Mouse (Mus musculus): ENCODE measurements around the gene Gemin7.

Gemin7 gene

DNA sequence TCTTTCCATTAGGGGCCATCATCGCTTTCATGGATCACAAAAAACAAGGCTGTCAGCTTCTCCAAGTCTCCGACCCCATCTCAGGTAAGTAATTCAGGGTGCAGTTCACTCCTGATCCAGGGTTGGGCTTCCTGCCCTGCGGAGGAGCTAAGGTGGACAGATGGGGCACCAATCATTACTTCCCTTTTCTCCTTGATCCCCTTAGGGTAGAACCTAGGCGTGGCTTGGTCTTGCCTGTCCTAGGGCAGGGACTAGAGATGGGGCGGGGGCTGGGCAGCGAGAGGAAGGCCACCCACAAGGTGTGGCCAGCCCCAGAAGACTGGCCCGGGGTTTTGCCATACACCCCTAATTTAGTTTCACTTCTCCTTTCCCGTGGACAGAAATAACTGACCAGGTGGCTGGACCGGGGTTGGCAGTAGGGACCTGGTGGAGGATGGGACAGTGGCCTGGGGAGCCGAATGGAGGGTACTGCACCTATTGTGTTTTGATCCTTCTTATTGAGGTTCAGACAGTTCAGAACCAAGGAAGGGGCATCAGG, 551 bp upstream of the Gemin7 start:
- DNase-seq (ENCODE audit: low spot score): peak; percentile 30

DNA sequence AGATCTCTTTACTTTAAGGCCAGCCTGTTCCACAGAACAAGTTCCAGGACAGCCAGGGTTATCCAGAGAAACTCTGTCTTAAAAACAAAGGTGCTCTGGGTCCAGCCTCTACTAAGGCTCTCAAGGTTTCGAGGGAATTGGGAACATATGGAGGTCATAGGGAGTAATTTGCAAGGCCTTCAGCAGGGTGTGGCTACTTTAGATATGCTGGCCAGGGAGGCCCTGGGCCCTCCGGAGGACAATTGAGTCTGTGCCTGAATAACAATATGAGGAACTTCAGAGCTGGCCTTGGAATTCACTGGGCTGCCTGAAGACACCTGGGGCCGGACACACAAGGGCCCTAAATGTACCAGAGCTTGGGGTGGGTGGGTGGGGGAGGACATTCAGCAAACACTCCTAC, 1.8 kb downstream of the Gemin7 start:
- no peak for DNase-seq (ENCODE audit: low spot score)

DNA sequence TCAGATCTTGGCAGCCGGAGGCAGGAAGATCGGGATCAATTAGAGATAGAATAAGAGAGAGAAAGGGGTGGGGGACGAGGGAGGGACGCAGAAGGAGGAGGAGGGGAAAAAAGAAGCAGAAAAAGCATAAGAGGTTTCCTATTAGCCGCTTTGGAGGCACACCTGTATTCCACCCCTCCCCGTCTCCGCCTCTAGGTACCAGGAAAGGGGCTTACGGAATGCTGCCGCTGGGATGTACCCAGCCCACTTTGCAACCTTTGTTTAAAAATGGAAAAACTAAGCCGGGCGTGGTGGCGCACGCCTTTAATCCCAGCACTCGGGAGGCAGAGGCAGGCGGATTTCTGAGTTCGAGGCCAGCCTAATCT, 3.6 kb downstream of the Gemin7 start:
- no peak for DNase-seq (ENCODE audit: low spot score)

DNA sequence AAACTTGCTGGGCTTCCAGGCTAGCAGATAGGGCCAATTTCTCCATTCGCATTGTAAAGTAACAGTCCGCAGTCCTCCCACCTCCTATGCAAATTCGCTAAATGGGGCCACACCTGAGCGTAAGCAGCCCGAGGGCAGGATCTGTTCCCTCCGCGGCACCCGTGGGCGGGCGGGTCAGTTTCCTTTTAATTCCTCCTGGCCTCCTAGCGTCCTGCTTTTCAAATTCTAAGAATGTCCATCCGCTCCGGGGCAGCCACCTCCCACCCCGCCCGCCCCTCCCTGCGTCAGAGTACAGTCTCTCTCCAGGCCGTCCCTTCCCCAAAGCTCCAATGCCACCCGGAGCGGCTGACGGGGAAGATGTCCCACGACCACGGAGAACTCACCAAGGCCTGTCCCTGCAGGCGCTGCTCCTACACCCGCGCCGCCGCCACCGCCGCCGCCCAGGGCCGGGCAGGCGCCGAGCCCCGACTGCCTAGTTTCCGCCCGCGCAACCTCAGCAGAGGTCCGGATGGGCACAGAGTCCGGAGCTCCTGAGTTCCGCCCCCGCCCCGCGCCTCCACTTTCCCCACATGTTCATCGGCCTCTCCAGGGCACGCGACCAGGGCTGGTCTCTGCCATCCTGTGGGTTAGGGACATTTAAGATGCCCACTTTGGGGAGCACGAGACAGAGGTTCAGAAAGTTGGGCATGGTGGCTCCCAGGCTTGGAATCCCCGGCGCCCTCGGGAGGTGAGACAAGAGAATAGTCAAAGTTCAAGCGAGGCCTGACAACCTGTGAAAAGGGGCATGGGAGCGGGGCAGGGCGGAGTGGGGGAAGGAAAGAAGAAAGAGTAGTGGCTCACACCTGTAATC, 4.2 kb downstream of the Gemin7 start:
- peak; percentile 64 for DNase-seq (ENCODE audit: low spot score)

DNA sequence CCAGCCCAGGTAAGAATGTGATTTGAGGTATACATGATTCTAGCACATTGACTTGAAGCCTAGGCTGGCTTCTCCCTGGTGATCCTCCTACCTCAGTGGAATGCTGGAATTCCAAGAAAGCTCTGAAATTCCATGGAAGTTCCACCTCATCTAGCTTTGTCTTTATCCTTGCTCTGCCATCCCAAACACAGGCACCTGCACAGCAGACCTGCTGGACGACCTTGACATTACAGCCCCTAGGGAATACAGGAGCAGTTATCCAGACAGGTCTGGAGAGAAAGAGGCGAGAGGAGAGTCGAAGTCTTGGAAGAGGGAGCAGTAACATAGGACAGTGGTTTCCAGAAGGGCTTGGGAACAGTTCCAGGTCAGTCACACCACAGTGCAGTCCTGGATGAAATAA, 7.7 kb downstream of the Gemin7 start:
- DNase-seq (ENCODE audit: low spot score): no peak

GRCm38 (mm10) chr7:19567426-19567825, 10.0 kb downstream of the Gemin7 start:
- DNase-seq (ENCODE audit: low spot score): no peak

GRCm38 (mm10) chr7:19565803-19566202, 11.6 kb downstream of the Gemin7 start:
- no peak for DNase-seq (ENCODE audit: low spot score)

- no peak for DNase-seq (ENCODE audit: low spot score)
These were observed 12.9 kb downstream of the Gemin7 start for GRCm38 (mm10) chr7:19564455-19564854.

- DNase-seq (ENCODE audit: low spot score): peak; percentile 54
These were observed 13.5 kb downstream of the Gemin7 start for GRCm38 (mm10) chr7:19563884-19564283.

GRCm38 (mm10) chr7:19562643-19563410, 14.6 kb downstream of the Gemin7 start, which contains the start of gene Ppp1r37:
Gene Ppp1r37 (minus strand): TSS chr7:19563076.
- no peak for DNase-seq (ENCODE audit: low spot score)

DNA sequence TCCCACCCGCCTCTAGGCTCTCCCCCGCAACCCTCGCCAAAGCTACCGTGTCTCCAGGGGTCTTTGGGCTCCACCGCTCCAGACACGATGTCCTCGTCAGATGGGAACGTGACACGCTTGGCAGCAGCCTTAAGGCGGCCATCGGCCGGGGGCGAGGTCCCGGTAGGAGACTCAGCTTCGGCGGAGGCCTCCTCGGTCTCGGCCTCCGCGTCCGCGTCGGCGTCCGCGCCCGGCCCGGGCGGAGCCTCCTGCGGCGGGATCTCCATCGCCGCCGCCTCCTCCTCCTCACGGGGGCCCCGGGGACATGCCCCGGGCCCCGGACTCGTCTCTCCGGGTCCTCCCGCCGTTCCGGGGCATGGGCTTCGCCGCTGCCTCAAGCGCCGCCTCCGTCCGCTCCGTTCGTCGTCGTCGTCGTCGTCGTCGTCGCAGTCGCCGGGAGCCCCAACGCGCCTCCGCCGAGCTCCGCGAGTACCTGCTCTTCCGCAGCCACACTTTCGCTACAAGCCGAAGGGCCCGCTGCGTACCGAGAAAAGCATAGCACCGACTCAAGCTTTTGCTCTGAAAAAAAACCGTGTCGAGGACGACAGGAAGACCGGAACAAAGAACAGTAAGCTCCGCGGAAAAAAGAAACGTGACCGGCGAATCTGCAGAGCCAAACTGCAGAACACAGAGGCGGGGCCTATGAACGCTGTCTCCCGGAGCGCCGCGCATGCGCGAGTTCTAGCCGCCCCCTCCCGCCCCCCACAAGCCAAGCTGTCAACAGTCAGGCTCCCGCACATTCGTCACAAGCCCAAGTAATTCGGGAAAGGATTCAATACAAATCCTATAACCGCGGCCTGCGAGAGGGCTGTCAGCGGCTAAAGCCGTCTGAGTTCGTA, 15.4 kb downstream of the Gemin7 start:
- peak; percentile 80 for DNase-seq (ENCODE audit: low spot score)

DNA sequence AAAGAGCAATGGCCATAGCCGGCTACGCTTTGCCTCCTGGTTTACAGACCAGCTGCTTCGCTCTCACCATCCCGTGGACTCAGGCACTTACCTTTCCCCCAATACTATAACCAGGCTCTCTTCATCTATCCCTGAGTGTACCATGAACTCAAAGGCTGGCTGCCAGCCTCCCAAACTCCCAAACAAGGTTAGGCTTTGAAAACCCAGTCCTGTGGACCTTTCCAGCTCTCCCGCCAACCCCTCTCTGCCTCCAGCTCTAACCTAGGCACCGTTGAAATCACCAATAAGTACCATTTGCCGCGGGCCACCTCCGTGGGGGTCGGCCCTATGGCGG, 16.0 kb downstream of the Gemin7 start:
- no peak for DNase-seq (ENCODE audit: low spot score)

DNA sequence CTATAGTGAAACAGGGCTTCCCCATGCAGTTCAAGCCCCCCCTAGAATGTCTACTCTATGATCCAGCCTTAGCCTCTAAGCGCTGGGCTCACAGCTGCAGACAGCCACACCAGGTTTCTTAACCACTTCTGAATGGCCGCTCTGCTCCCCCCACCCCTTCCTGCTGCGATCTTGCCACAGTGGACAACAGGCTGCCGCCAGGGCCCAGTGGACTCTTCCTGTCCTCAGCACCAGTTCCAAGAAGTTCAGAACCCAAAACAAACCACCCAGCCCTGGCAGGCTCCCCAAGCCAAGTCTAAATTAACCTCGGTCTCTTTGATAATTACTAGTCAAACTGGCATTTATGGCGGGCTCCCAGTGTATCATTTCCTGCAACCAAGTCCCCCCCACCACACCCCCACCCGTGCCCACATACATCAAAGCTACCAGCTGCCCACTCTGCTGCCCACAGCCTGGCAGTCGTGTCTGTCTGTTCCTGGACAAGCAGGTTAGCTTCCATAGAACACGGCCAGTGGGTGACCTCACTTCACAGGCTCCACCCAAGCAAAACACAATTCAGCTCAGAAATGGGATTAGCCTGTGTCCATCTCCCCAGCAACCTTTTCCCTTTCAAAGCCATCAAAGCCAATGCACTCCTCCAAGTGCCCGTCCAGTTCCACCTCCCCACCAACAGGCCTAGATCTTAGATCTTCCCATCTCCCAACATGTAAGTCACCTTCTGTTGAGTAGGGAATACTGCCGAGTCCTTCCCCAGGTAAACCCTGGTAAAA, 16.7 kb downstream of the Gemin7 start:
- no peak for DNase-seq (ENCODE audit: low spot score)

- DNase-seq (ENCODE audit: low spot score): no peak
These were observed 18.4 kb downstream of the Gemin7 start for GRCm38 (mm10) chr7:19558965-19559364.

DNA sequence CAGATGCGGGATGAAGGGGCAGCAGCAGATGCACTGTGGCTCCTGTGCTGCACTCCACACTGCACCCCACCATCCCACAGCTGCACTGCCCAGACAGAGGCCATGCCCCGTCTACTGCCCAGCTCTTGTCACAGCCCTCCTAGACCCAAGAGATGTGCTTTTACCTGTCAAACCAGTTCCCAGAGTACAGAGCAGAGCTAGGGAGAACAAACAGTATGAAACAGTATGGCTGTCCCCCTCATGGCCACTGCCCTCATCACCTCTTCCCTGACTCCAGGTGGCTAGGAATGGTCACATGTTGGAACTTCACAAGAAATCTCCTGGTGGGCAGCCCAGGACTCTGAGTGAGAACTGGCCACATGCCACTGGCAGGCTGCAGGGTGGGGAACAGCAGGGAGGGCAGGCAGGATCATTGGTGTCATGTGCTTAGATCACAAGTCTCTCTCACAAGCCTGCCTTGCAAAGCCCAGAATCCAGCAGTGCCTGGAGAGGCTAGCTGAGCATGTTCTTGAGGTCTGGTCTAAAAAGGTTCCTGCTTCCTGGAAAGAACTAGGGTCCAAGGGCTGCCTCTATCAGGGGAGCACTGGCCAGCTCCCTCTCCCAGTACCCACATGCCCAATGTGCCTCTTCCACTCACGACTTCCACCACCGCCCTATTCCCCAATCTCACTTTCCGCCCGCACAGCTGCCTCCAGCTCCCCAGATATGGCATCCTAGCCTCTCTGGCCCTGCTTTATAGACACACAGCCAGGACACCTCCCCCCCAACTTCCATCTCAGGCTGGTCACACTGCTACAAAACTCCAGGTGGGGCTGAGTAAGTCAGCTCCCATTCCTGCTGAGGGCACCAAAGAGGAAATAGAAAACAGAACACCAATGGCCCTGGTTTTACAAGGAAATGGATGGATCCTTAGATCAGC, 19.2 kb downstream of the Gemin7 start:
- no peak for DNase-seq (ENCODE audit: low spot score)

DNA sequence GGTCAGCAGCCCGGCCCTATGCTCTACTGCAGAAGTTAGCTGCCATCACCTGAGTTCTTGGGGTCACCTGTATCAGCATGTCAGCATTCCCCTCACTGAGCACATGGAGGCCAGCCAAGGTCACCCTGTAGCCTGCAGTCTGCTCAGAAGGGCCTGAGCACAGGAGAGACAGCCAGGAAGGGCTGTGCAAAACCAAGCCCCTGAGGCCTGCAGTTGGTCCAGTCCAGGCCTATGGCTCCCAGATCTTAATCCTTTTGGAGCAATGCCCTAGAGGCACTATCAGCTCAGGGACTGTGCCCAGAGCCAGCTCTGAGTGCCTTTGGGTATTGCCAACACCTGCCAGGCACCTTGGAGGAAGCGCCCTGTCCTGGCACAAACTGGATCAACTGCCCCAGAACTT, 20.3 kb downstream of the Gemin7 start:
- DNase-seq (ENCODE audit: low spot score): no peak

GRCm38 (mm10) chr7:19554168-19554567, 23.2 kb downstream of the Gemin7 start:
- no peak for DNase-seq (ENCODE audit: low spot score)

- no peak for DNase-seq (ENCODE audit: low spot score)
These were observed 25.0 kb downstream of the Gemin7 start for GRCm38 (mm10) chr7:19552443-19552842.

- no peak for DNase-seq (ENCODE audit: low spot score)
These were observed 25.8 kb downstream of the Gemin7 start for GRCm38 (mm10) chr7:19551634-19552033.

DNA sequence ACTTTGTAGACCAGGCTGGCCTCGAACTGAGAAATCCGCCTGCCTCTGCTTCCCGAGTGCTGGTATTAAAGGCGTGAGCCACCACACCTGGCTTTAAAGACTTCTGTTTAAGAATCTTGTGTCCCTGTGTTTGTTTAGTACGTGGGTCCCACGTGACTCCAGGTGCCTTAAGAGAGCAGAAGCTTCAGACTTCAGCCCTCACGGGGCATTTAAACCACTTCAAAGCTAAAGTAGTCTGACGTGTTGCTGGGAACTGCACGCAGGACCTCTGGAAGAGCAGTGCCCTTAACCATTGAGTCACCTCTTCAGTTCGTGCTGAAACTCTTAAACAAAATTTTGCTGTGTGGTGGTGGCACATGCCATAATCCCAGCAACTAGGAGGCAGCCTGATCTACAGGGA, 28.0 kb downstream of the Gemin7 start:
- DNase-seq (ENCODE audit: low spot score): no peak

All from spleen, adult 12 weeks (tissue).